31 mouse cellular contexts compared by ENCODE assay signal in genomic region chr6:108721557-108721956, GRCm38 (mm10).
DNase-seq lines count a peak whose midpoint lies in the region; ATAC-seq and TF ChIP-seq lines count a peak whose summit lies in the region.
"Had no signal": no experiment of that assay in that cellular context is flagged by ENCODE, and none has a peak within 500 bp of the region (broad histone marks: within the 10 kb centered on the region; RNA-seq: fewer than 3 reads in every experiment).

No protein-coding gene starts in this region.

- no peaks in the 10 kb centered on the region for H3K4me1 ChIP-seq in midbrain, embryonic 13.5 days (replicated peaks)
- H3K4me1 ChIP-seq: embryonic facial prominence, embryonic 13.5 days; forebrain, embryonic 13.5 days had no signal

- no peak overlapping the region for H3K4me2 ChIP-seq in midbrain, embryonic 13.5 days (replicated peaks)
- H3K4me2 ChIP-seq: embryonic facial prominence, embryonic 13.5 days; forebrain, embryonic 13.5 days; heart, embryonic 13.5 days; hindbrain, embryonic 14.5 days had no signal

- TF ChIP-seq POLR2A in brain, embryonic 14.5 days (IDR thresholded peaks at IDR 0.05; ENCODE audit: borderline replicate concordance, extremely low read depth, insufficient read depth, insufficient read length, poor library complexity, severe bottlenecking) = no peak

- H3K9me3 ChIP-seq in midbrain, embryonic 13.5 days = no peaks in the 10 kb centered on the region
- H3K9me3 ChIP-seq: embryonic facial prominence, embryonic 10.5 days; embryonic facial prominence, embryonic 13.5 days; forebrain, embryonic 13.5 days; G1E; heart, embryonic 10.5 days; heart, embryonic 13.5 days had no signal

- no peak for TF ChIP-seq CTCF in left cerebral cortex, adult 2 months (IDR thresholded peaks at IDR 0.05)
- no peak for TF ChIP-seq CTCF in brain, embryonic 14.5 days (IDR thresholded peaks at IDR 0.05; ENCODE audit: borderline replicate concordance, extremely low read depth, insufficient read depth, insufficient read length)

- intact Hi-C loops in left cerebral cortex, adult 2 months (cut with DNase I) = no loop called here

- H3K27ac ChIP-seq in left cerebral cortex, adult 2 months = peak overlapping the region; percentile 30; the same call in 1 of the 2 replicates
- no peak overlapping the region for H3K27ac ChIP-seq in midbrain, embryonic 13.5 days
- H3K27ac ChIP-seq: embryonic facial prominence, embryonic 10.5 days; embryonic facial prominence, embryonic 13.5 days; forebrain, embryonic 13.5 days; heart, adult 2 months; heart, embryonic 10.5 days; heart, embryonic 13.5 days; hindbrain, embryonic 14.5 days; hindbrain, postnatal 0 days had no signal

- H3K36me3 ChIP-seq in midbrain, embryonic 13.5 days = no peaks in the 10 kb centered on the region
- H3K36me3 ChIP-seq: embryonic facial prominence, embryonic 10.5 days; embryonic facial prominence, embryonic 13.5 days; G1E; heart, embryonic 10.5 days; heart, embryonic 13.5 days had no signal

- no peak overlapping the region for H3K9ac ChIP-seq in midbrain, embryonic 13.5 days (replicated peaks)
- H3K9ac ChIP-seq: embryonic facial prominence, embryonic 13.5 days; forebrain, embryonic 13.5 days; heart, embryonic 13.5 days; hindbrain, embryonic 14.5 days had no signal

- DNase-seq in frontal cortex, postnatal 14 days (ENCODE audit: low spot score in 2 of 2) = no peak
- DNase-seq in left cerebral cortex, adult 2 months (ENCODE audit: extremely low spot score in 1 of 2, low spot score in 2 of 2) = no peak
- no peak for DNase-seq in left cerebral cortex, adult 8-10 months (ENCODE audit: low spot score in 2 of 2)
- peak; percentile 14 for DNase-seq in brain, embryonic 14.5 days (ENCODE audit: low read depth)
- DNase-seq: adrenal gland, postnatal 10 days; adrenal gland, postnatal 36 days; cerebellum, adult 11-12 months; cerebellum, adult 8-10 months; cerebellum, postnatal 10 days; cerebellum, postnatal 36 days; embryo, embryonic 11 days; gastrocnemius, postnatal 10 days; gastrocnemius, postnatal 36 days; heart, adult 2 months; heart, postnatal 14 days; heart, postnatal 4 days had no signal

- no peaks in the 10 kb centered on the region for H3K27me3 ChIP-seq in midbrain, embryonic 13.5 days
- H3K27me3 ChIP-seq: CH12.LX; embryonic facial prominence, embryonic 13.5 days; forebrain, embryonic 13.5 days; heart, embryonic 13.5 days; Patski had no signal

- ATAC-seq in frontal cortex, adult (ENCODE audit: low TSS enrichment) = peak; percentile 85
- ATAC-seq in midbrain, embryonic 13.5 days = no peak
- ATAC-seq: forebrain, embryonic 13.5 days; forebrain, embryonic 16.5 days; hindbrain, postnatal 0 days; inflammation-experienced regulatory T-cells, adult 6 months; Patski had no signal

- H3K4me3 ChIP-seq in left cerebral cortex, adult 2 months = no peak overlapping the region
- H3K4me3 ChIP-seq in midbrain, embryonic 13.5 days (replicated peaks) = no peak overlapping the region
- H3K4me3 ChIP-seq: embryonic facial prominence, embryonic 10.5 days; embryonic facial prominence, embryonic 13.5 days; erythroblast, embryonic 14.5 days; forebrain, embryonic 13.5 days; heart, adult 2 months; heart, embryonic 10.5 days; heart, embryonic 13.5 days had no signal

- WGBS in midbrain, embryonic 13.5 days = 86% methylated on average over 4 of the region's 4 CpGs
